Mouse (Mus musculus) MEL (cell line): ENCODE data around the gene Pnkp. TPM values are rescaled to one million over a fixed set of nuclear protein-coding genes. Genes with fewer than 3 reads are reported as not detected.

Experiments
- DNase-seq: peaks from one replicate; pipeline ENCODE4 v3.0.0; 2011; ENCODE audit warnings: low read depth, low spot score
- H3K27ac ChIP-seq: 2 replicates; pipeline ENCODE4 v1.5.1; 2012; ENCODE audit warnings: low read depth, mild to moderate bottlenecking, control low read depth, low read length, moderate library complexity; ENCODE audit not compliant: control insufficient read depth
- H3K27me3 ChIP-seq, 2 experiments: fragments of 150-350 bp in 1 of 2; sonication (generic) in 1 of 2; 2 replicates each; pipeline ENCODE4 v1.6.1; 2012; ENCODE audit warnings: low read length in 2 of 2, mild to moderate bottlenecking in 2 of 2, improper control_type of control experiment in 1 of 2, moderate library complexity in 1 of 2; ENCODE audit not compliant: insufficient read depth in 2 of 2, control insufficient read depth in 1 of 2
- H3K36me3 ChIP-seq, 2 experiments: 2 replicates each; pipeline ENCODE4 v1.6.1; 2012 to 2014; ENCODE audit warnings: low read length in 2 of 2, improper control_type of control experiment in 1 of 2, inconsistent platforms in 1 of 2, mild to moderate bottlenecking in 1 of 2; ENCODE audit not compliant: insufficient read depth in 2 of 2, control insufficient read depth in 1 of 2
- H3K4me1 ChIP-seq, 2 experiments: fragments of 150-350 bp in 1 of 2; sonication (generic) in 1 of 2; 2 replicates each; pipeline ENCODE4 v1.6.1; 2012; ENCODE audit warnings: low read length in 2 of 2, improper control_type of control experiment in 1 of 2, mild to moderate bottlenecking in 1 of 2; ENCODE audit not compliant: insufficient read depth in 2 of 2, control insufficient read depth in 1 of 2
- H3K4me3 ChIP-seq, 2 experiments: fragments of 150-350 bp in 1 of 2; sonication (generic) in 1 of 2; 2 replicates each; pipeline ENCODE4 v1.5.1; 2012; ENCODE audit warnings: low read depth in 2 of 2, low read length in 2 of 2, mild to moderate bottlenecking in 2 of 2, moderate library complexity in 2 of 2, control low read depth in 1 of 2, improper control_type of control experiment in 1 of 2; ENCODE audit not compliant: control insufficient read depth in 1 of 2, insufficient read depth in 1 of 2
- H3K79me2 ChIP-seq: 2 replicates; pipeline ENCODE4 v1.6.1; 2012; ENCODE audit warnings: mild to moderate bottlenecking, low read length, moderate library complexity; ENCODE audit not compliant: control insufficient read depth, poor library complexity, insufficient read depth
- H3K9ac ChIP-seq: 2 replicates; pipeline ENCODE4 v1.6.1; 2012; ENCODE audit warnings: low read depth, mild to moderate bottlenecking, control low read depth, low read length, moderate library complexity; ENCODE audit not compliant: control insufficient read depth, poor library complexity, severe bottlenecking
- H3K9me3 ChIP-seq: fragments of 150-350 bp; sonication (generic); replicated peaks from 2 replicates; pipeline ENCODE4 v1.6.1; 2012; ENCODE audit warnings: mild to moderate bottlenecking, low read length, improper control_type of control experiment, moderate library complexity; ENCODE audit not compliant: insufficient read depth
- BHLHE40 ChIP-seq: IDR thresholded peaks from 2 replicates; pipeline ENCODE4 v1.6.1; 2012; ENCODE audit warnings: low read depth, mild to moderate bottlenecking, inconsistent platforms, low read length, improper control_type of control experiment, borderline replicate concordance
- CHD1 ChIP-seq: IDR thresholded peaks from 2 replicates; pipeline ENCODE4 v1.6.1; 2012; ENCODE audit warnings: low read depth, mild to moderate bottlenecking, inconsistent platforms, low read length, improper control_type of control experiment
- CTCF ChIP-seq, 3 experiments: IDR thresholded peaks in 2 of 3; conservative IDR thresholded peaks in 1 of 3; 2 replicates each; pipeline ENCODE4 v1.5.1; 2011 to 2012; ENCODE audit warnings: low read length in 3 of 3, low read depth in 2 of 3, mild to moderate bottlenecking in 2 of 3, improper control_type of control experiment in 1 of 3, inconsistent platforms in 1 of 3, mixed read lengths in 1 of 3, moderate library complexity in 1 of 3; ENCODE audit not compliant: control insufficient read depth in 1 of 3, insufficient read depth in 1 of 3, poor library complexity in 1 of 3, severe bottlenecking in 1 of 3
- ELF1 ChIP-seq: IDR thresholded peaks from 2 replicates; pipeline ENCODE4 v1.6.1; 2014; ENCODE audit warnings: low read depth, mild to moderate bottlenecking, inconsistent platforms, low read length, improper control_type of control experiment, moderate library complexity
- GABPA ChIP-seq: IDR thresholded peaks from 2 replicates; pipeline ENCODE4 v1.6.1; 2012; ENCODE audit warnings: low read depth, mild to moderate bottlenecking, inconsistent platforms, low read length, improper control_type of control experiment, moderate library complexity
- GATA1 ChIP-seq: IDR thresholded peaks from 2 replicates; pipeline ENCODE4 v1.6.1; 2011; ENCODE audit warnings: low read depth, low read length, improper control_type of control experiment
- HCFC1 ChIP-seq: IDR thresholded peaks from 2 replicates; pipeline ENCODE4 v1.6.1; 2012; ENCODE audit warnings: low read depth, mild to moderate bottlenecking, inconsistent platforms, low read length, improper control_type of control experiment, moderate library complexity
- JUND ChIP-seq: IDR thresholded peaks from 2 replicates; pipeline ENCODE4 v1.6.1; 2011; ENCODE audit warnings: low read depth, mild to moderate bottlenecking, improper control_type of control experiment, low read length
- KAT2A ChIP-seq: conservative IDR thresholded peaks from 2 replicates; pipeline ENCODE4 v1.6.1; 2012; ENCODE audit warnings: low read depth, low read length, improper control_type of control experiment, inconsistent platforms
- MAZ ChIP-seq: IDR thresholded peaks from 2 replicates; pipeline ENCODE4 v1.6.1; 2012; ENCODE audit warnings: low read depth, mild to moderate bottlenecking, inconsistent platforms, low read length, improper control_type of control experiment
- MEF2A ChIP-seq: IDR thresholded peaks from 2 replicates; pipeline ENCODE4 v1.6.1; 2014; ENCODE audit warnings: low read depth, mild to moderate bottlenecking, inconsistent platforms, low read length, improper control_type of control experiment; ENCODE audit not compliant: poor library complexity, insufficient replicate concordance, severe bottlenecking; ENCODE audit errors: extremely low read depth
- MXI1 ChIP-seq: IDR thresholded peaks from 2 replicates; pipeline ENCODE4 v1.6.1; 2011; ENCODE audit warnings: mild to moderate bottlenecking, low read depth, low read length, improper control_type of control experiment
- MYB ChIP-seq: IDR thresholded peaks from 2 replicates; pipeline ENCODE4 v1.6.1; 2011; ENCODE audit warnings: mild to moderate bottlenecking, low read depth, low read length, improper control_type of control experiment
- MYC ChIP-seq: IDR thresholded peaks from 2 replicates; pipeline ENCODE4 v1.6.1; 2011; ENCODE audit warnings: low read depth, mild to moderate bottlenecking, low read length, improper control_type of control experiment, moderate library complexity
- NRF1 ChIP-seq: IDR thresholded peaks from 2 replicates; pipeline ENCODE4 v1.6.1; 2014; ENCODE audit warnings: low read depth, mild to moderate bottlenecking, inconsistent platforms, low read length, improper control_type of control experiment, moderate library complexity; ENCODE audit not compliant: poor library complexity, insufficient read depth, severe bottlenecking
- POLR2AphosphoS2 ChIP-seq: IDR thresholded peaks from 2 replicates; pipeline ENCODE4 v1.6.1; 2011; ENCODE audit warnings: low read length, improper control_type of control experiment
- POLR2AphosphoS5 ChIP-seq: IDR thresholded peaks from 2 replicates; pipeline ENCODE4 v1.6.1; 2012; ENCODE audit warnings: low read depth, borderline replicate concordance, mild to moderate bottlenecking, inconsistent platforms, low read length, moderate library complexity, mixed read lengths
- RCOR1 ChIP-seq: IDR thresholded peaks from 2 replicates; pipeline ENCODE4 v1.6.1; 2012; ENCODE audit warnings: low read depth, mild to moderate bottlenecking, inconsistent platforms, low read length, improper control_type of control experiment
- SIN3A ChIP-seq: IDR thresholded peaks from 2 replicates; pipeline ENCODE4 v1.6.1; 2012; ENCODE audit warnings: low read length, improper control_type of control experiment, inconsistent platforms
- TAL1 ChIP-seq: IDR thresholded peaks from 2 replicates; pipeline ENCODE4 v1.6.1; 2012; ENCODE audit warnings: mild to moderate bottlenecking, inconsistent platforms, low read length, moderate library complexity, mixed read lengths
- TBP ChIP-seq: IDR thresholded peaks from 2 replicates; pipeline ENCODE4 v1.8.0; 2011; ENCODE audit warnings: low read depth, low read length, improper control_type of control experiment
- TCF12 ChIP-seq: IDR thresholded peaks from 2 replicates; pipeline ENCODE4 v1.6.1; 2014; ENCODE audit warnings: low read depth, mild to moderate bottlenecking, inconsistent platforms, low read length, improper control_type of control experiment, moderate library complexity
- UBTF ChIP-seq: IDR thresholded peaks from 2 replicates; pipeline ENCODE4 v1.6.1; 2012; ENCODE audit warnings: low read depth, mild to moderate bottlenecking, inconsistent platforms, low read length, improper control_type of control experiment, moderate library complexity, borderline replicate concordance; ENCODE audit not compliant: insufficient read depth
- USF1 ChIP-seq: IDR thresholded peaks from 2 replicates; pipeline ENCODE4 v1.6.1; 2014; ENCODE audit warnings: low read depth, mild to moderate bottlenecking, inconsistent platforms, low read length, improper control_type of control experiment, moderate library complexity
- ZKSCAN1 ChIP-seq: IDR thresholded peaks from 2 replicates; pipeline ENCODE4 v1.6.1; 2012; ENCODE audit warnings: low read depth, mild to moderate bottlenecking, inconsistent platforms, low read length, improper control_type of control experiment, moderate library complexity
- ZNF384 ChIP-seq: IDR thresholded peaks from 2 replicates; pipeline ENCODE4 v1.6.1; 2012; ENCODE audit warnings: low read depth, mild to moderate bottlenecking, inconsistent platforms, low read length, improper control_type of control experiment
- polyA plus RNA-seq, 2 experiments: library from polyadenylated mRNA; stranded (reverse) in 1 of 2; unstranded in 1 of 2; fragments of >175 nt in 1 of 2; fragments of >200 nt in 1 of 2; gene quantifications; 2 replicates each; pipeline versions ENCODE4 v1.2.1 to v1.2.4; 2012; ENCODE audit warnings: low replicate concordance in 2 of 2, low read depth in 1 of 2; ENCODE audit not compliant: insufficient read length in 2 of 2, insufficient read depth in 1 of 2, missing spikeins in 1 of 2
- total RNA-seq: library from RNA; depleted of rRNA; stranded (reverse); fragments of 300-350 nt; gene quantifications from 2 replicates; pipeline ENCODE4 v1.2.3, GENCODE M21; 2012

The Pnkp gene
- total and polyA plus RNA-seq, 3 experiments = 39.3 to 45.6 TPM; not detected in 1

DNA sequence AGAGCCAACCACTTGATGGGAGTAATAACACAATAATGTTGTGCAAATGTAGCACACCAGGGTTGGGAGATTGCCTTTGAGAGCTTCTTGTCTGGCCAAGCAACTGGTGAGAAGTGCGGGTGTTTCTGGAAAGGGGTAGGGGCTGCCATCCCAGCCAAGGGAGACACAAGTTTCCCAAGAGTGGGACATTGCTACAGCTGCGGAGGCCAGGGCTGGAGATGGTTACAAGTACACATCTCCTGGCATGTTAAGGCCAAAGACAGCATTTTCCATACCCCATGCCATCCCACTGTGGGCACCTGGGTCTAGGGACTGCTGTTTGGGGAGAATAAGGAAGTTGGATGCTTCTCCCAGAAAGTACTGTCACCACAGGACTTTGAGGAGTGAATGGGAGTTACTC lies 3.9 kb upstream of the Pnkp start:
- TF ChIP-seq KAT2A = no peak
- no peak for TF ChIP-seq ELF1
- no peak for TF ChIP-seq NRF1
- TF ChIP-seq MYB = no peak
- no peak for TF ChIP-seq CHD1
- TF ChIP-seq SIN3A = no peak
- no peak for TF ChIP-seq JUND
- no peak for TF ChIP-seq TCF12
- TF ChIP-seq ZKSCAN1 = no peak
- no peak for TF ChIP-seq USF1
- no peak for TF ChIP-seq BHLHE40
- no peak for TF ChIP-seq MAZ
- TF ChIP-seq CTCF (IDR thresholded peaks at IDR 0.05 in 2 of 3, conservative IDR thresholded peaks at IDR 0.05 in 1 of 3; ENCODE audit: control insufficient read depth in 1 of 3, insufficient read depth in 1 of 3, low read depth in 2 of 3, low read length in 3 of 3, poor library complexity in 1 of 3, severe bottlenecking in 1 of 3) = no peak
- no peak for TF ChIP-seq RCOR1
- no peak for TF ChIP-seq GATA1
- no peak for TF ChIP-seq UBTF
- no peak for TF ChIP-seq GABPA
- no peak for TF ChIP-seq MYC
- H3K9me3 ChIP-seq = no peaks in the 10 kb centered on the region
- peaks cover 29% of the 10 kb centered on the region for H3K79me2 ChIP-seq
- H3K36me3 ChIP-seq = peaks cover 0 to 20% of the 10 kb centered on the region in 2 experiments; a peak in 2 of 4 replicates
- H3K4me1 ChIP-seq = peaks cover 5 to 27% of the 10 kb centered on the region in 2 experiments
- H3K27ac ChIP-seq = no peak overlapping the region
- no peak overlapping the region for H3K9ac ChIP-seq
- no peaks in the 10 kb centered on the region for H3K27me3 ChIP-seq
- H3K4me3 ChIP-seq = no peak overlapping the region
- no peak for DNase-seq

DNA sequence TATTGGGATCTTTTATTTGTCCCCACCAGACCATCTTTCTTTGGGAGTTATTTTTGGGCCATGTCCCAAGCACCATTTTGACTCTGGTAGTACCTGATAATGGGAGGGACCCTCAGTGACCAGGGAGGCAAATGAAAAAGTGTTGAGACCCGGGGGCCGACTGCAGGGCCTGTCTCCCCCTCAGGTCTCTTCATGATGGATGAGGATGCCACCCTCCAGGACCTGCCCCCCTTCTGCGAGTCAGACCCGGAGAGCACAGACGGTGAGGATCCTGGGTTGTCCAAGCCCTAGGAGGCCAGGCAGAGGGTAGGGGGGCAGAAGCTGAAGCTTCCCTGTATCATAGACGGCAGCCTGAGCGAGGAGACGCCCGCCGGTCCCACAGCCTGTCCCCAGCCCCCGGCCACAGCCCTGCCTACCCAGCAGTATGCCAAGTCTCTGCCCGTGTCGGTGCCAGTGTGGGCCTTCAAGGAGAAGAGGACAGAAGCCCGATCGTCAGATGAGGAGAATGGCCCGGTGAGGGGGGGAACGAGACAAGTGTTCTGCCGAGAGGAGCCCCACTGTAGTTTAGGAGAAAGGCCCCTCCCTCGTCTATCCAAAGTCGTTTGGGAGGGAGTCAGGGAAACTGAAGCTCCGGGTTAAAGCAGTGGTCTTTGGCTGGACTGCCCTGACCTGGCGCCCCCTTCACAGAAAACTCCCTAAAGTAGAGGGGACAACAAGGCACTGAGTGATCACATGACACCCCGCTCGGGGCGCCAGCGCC lies 3.2 kb upstream of the Pnkp start:
- no peaks in the 10 kb centered on the region for H3K9me3 ChIP-seq
- H3K79me2 ChIP-seq = peaks cover 27% of the 10 kb centered on the region
- TF ChIP-seq MXI1 (no peak), ZNF384 (no peak), ZKSCAN1 (no peak), CHD1 (no peak), UBTF (no peak), TCF12 (no peak), HCFC1 (no peak), JUND (no peak), MAZ (no peak), TAL1 (no peak), TBP (no peak), POLR2AphosphoS5 (no peak), MEF2A (no peak), POLR2AphosphoS2 (no peak)
- TF ChIP-seq, all 39 proteins: peak for 0
- Histone ChIP-seq H3K27me3 (no peaks in the 10 kb centered on the region), H3K4me3 (no peak overlapping the region), H3K9ac (no peak overlapping the region), H3K36me3 (peaks cover 0 to 20% of the 10 kb centered on the region in 2 experiments; a peak in 2 of 4 replicates), H3K27ac (no peak overlapping the region), H3K4me1 (peaks cover 5 to 31% of the 10 kb centered on the region in 2 experiments)
- no peak for DNase-seq
